Mouse (Mus musculus): ENCODE results near the gene Rras2.

GRCm38 (mm10) chr7:114161101-114161500, 43.5 kb upstream of the Rras2 start:
- TF ChIP-seq CTCF (IDR thresholded peaks at IDR 0.05; ENCODE audit: extremely low read depth, insufficient read depth, low read length), result no peak
- TF ChIP-seq POLR2A (IDR thresholded peaks at IDR 0.05; ENCODE audit: extremely low read depth, insufficient read depth, low read length), result no peak
